Mouse (Mus musculus) myocyte (in vitro differentiated cells): ENCODE measurements around the gene Ucn.

ENCODE experiments used
- CEBPB ChIP-seq: IDR thresholded peaks from 2 replicates; pipeline ENCODE4 v1.6.1; 2011; ENCODE audit warnings: mild to moderate bottlenecking, moderate library complexity; ENCODE audit not compliant: poor library complexity, insufficient read depth, severe bottlenecking
- MAX ChIP-seq: IDR thresholded peaks from one replicate; pipeline ENCODE4 v1.6.1; 2011; ENCODE audit warnings: low read depth, mild to moderate bottlenecking, control low read depth
- MYOD1 ChIP-seq, 3 experiments: IDR thresholded peaks; one replicate each; pipeline ENCODE4 v1.6.1; 2011; ENCODE audit warnings: control low read depth in 2 of 3, low read depth in 2 of 3, mild to moderate bottlenecking in 2 of 3, moderate library complexity in 1 of 3; ENCODE audit not compliant: insufficient read length in 2 of 3, control insufficient read depth in 1 of 3
- POLR2A ChIP-seq: IDR thresholded peaks from one replicate; pipeline ENCODE4 v1.6.1; 2011; ENCODE audit warnings: low read depth, mild to moderate bottlenecking, control low read depth, moderate library complexity; ENCODE audit not compliant: insufficient read length
- SRF ChIP-seq: IDR thresholded peaks from one replicate; pipeline ENCODE4 v1.6.1; 2011; ENCODE audit warnings: low read depth; ENCODE audit not compliant: control insufficient read depth, insufficient read length
- TCF12 ChIP-seq: IDR thresholded peaks from one replicate; pipeline ENCODE4 v1.6.1; 2011; ENCODE audit warnings: mild to moderate bottlenecking, control low read depth; ENCODE audit not compliant: poor library complexity, insufficient read depth, severe bottlenecking
- USF1 ChIP-seq: IDR thresholded peaks from one replicate; pipeline ENCODE4 v1.6.1; 2011; ENCODE audit warnings: low read depth, mild to moderate bottlenecking, control low read depth, moderate library complexity

DNA sequence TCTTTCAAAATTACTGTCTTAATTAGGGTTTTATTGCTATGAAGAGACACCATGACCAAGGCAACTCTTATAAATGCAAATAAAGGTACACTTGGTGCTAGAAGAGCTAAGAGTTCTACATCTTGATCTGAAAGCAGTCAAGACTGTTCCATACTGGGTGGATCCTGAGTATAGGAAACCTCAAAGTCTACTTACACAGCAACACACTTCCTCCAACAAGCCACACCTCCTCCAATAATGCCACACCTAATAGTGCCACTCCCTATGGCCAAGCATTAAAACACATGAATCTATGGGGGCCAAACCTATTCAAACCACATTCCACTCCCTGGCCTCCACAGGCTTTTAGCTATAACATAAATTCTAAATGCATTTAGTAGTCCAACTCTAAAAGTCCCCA, 23.8 kb upstream of the Ucn start:
- TF ChIP-seq TCF12 (no peak), POLR2A (no peak), MAX (no peak), MYOD1 (IDR thresholded peaks at IDR 0.05; ENCODE audit: control insufficient read depth in 1 of 3, insufficient read length in 2 of 3, low read depth in 2 of 3) (no peak), CEBPB (no peak), USF1 (no peak), SRF (no peak)
